Mouse (Mus musculus) liver, adult (tissue): ENCODE data around the gene Smpdl3b.

Experiments used
- GATA4 ChIP-seq: IDR thresholded peaks from 2 replicates; pipeline ENCODE4 v1.6.1; 2014; ENCODE audit warnings: mild to moderate bottlenecking, low read length; ENCODE audit not compliant: insufficient replicate concordance

Gene Smpdl3b

GRCm38 (mm10) chr4:132794028-132794427 is 37.0 kb upstream of the Smpdl3b start:
- TF ChIP-seq GATA4 = no peak

GRCm38 (mm10) chr4:132789731-132790130 is 32.7 kb upstream of the Smpdl3b start:
- TF ChIP-seq GATA4 = no peak

GRCm38 (mm10) chr4:132785228-132785627 is 28.2 kb upstream of the Smpdl3b start:
- TF ChIP-seq GATA4 = no peak

GRCm38 (mm10) chr4:132783732-132784131 is 26.7 kb upstream of the Smpdl3b start:
- TF ChIP-seq GATA4 = no peak

GRCm38 (mm10) chr4:132780288-132780687 is 23.2 kb upstream of the Smpdl3b start:
- no peak for TF ChIP-seq GATA4

GRCm38 (mm10) chr4:132778562-132779201 is 21.6 kb upstream of the Smpdl3b start:
- TF ChIP-seq GATA4 = no peak

GRCm38 (mm10) chr4:132776764-132777163 is 19.7 kb upstream of the Smpdl3b start:
- no peak for TF ChIP-seq GATA4

- TF ChIP-seq GATA4 = no peak
Measured at GRCm38 (mm10) chr4:132774905-132775304, 17.9 kb upstream of the Smpdl3b start.

- TF ChIP-seq GATA4 = no peak
Measured at GRCm38 (mm10) chr4:132771776-132772175, 14.7 kb upstream of the Smpdl3b start.

GRCm38 (mm10) chr4:132767914-132768876 is 11.1 kb upstream of the Smpdl3b start, which contains the start of gene Rpa2:
TSS of gene Rpa2 (plus strand) at chr4:132768332.
- no peak; the same call in 1 of the 2 replicates for TF ChIP-seq GATA4

- no peak for TF ChIP-seq GATA4
Measured at GRCm38 (mm10) chr4:132762602-132763001, 5.5 kb upstream of the Smpdl3b start.

- TF ChIP-seq GATA4 = no peak
Measured at GRCm38 (mm10) chr4:132760296-132760695, 3.2 kb upstream of the Smpdl3b start.

- no peak for TF ChIP-seq GATA4
Measured at GRCm38 (mm10) chr4:132757633-132758351, 740 bp upstream of the Smpdl3b start.

GRCm38 (mm10) chr4:132752992-132753391 is 4.1 kb downstream of the Smpdl3b start:
- no peak for TF ChIP-seq GATA4

GRCm38 (mm10) chr4:132749258-132749982 is 7.6 kb downstream of the Smpdl3b start:
- no peak for TF ChIP-seq GATA4
